Mouse (Mus musculus) T-helper 1 cell (primary cell): ENCODE measurements around the gene Sp6.

ENCODE experiments used
- in situ Hi-C: fragments of 300-600 bp; cut with MboI, MseI; formaldehyde crosslinking; loops from one replicate; pipeline ENCODE4 v1.15.1; 2025; ENCODE audit warnings: high pct_unique_total_duplicates

Sp6 gene

GRCm38 (mm10) chr11:97013121-97013670 lies at the start of gene Sp6:
Sp6 (plus strand) TSS chr11:97013394.
- in situ Hi-C loops: loop anchor here (10.0 kb wide), 1 partner anchor 1298 kb away; the partner anchor contains the start of gene Zfp652

GRCm38 (mm10) chr11:96963580-96963979 lies 49.6 kb upstream of the Sp6 start:
- in situ Hi-C loops: loop anchor here (5.0 kb wide), 1 partner anchor 91 kb away; no protein-coding TSS in a partner anchor

- in situ Hi-C loops: no loop called here
These were observed 47.0 kb upstream of the Sp6 start for GRCm38 (mm10) chr11:96966172-96966571.

- in situ Hi-C loops: no loop called here
These were observed 46.2 kb upstream of the Sp6 start for GRCm38 (mm10) chr11:96966914-96967543.

GRCm38 (mm10) chr11:96967544-96968269 lies 45.5 kb upstream of the Sp6 start:
- in situ Hi-C loops: no loop called here

GRCm38 (mm10) chr11:96968476-96968875 lies 44.7 kb upstream of the Sp6 start:
- in situ Hi-C loops: no loop called here

GRCm38 (mm10) chr11:96969280-96969722 lies 43.9 kb upstream of the Sp6 start:
- in situ Hi-C loops: no loop called here

GRCm38 (mm10) chr11:96969746-96970145 lies 43.4 kb upstream of the Sp6 start:
- in situ Hi-C loops: no loop called here

GRCm38 (mm10) chr11:96970341-96970740 lies 42.9 kb upstream of the Sp6 start:
- in situ Hi-C loops: no loop called here

- in situ Hi-C loops: no loop called here
These were observed 40.3 kb upstream of the Sp6 start for GRCm38 (mm10) chr11:96972906-96973305.

- in situ Hi-C loops: no loop called here
These were observed 39.7 kb upstream of the Sp6 start for GRCm38 (mm10) chr11:96973426-96973964.

- in situ Hi-C loops: no loop called here
These were observed 38.4 kb upstream of the Sp6 start for GRCm38 (mm10) chr11:96974813-96975212.

GRCm38 (mm10) chr11:96975511-96976378 lies 37.4 kb upstream of the Sp6 start:
- in situ Hi-C loops: no loop called here

- in situ Hi-C loops: no loop called here
These were observed 36.9 kb upstream of the Sp6 start for GRCm38 (mm10) chr11:96976379-96976687.

- in situ Hi-C loops: no loop called here
These were observed 36.1 kb upstream of the Sp6 start for GRCm38 (mm10) chr11:96976911-96977591.

- in situ Hi-C loops: no loop called here
These were observed 35.4 kb upstream of the Sp6 start for GRCm38 (mm10) chr11:96977606-96978400.

GRCm38 (mm10) chr11:96978401-96979246 lies 34.6 kb upstream of the Sp6 start:
- in situ Hi-C loops: no loop called here

- in situ Hi-C loops: no loop called here
These were observed 33.9 kb upstream of the Sp6 start for GRCm38 (mm10) chr11:96979329-96979728.

- in situ Hi-C loops: no loop called here
These were observed 33.2 kb upstream of the Sp6 start for GRCm38 (mm10) chr11:96980021-96980420.
